Mouse (Mus musculus): ENCODE data around the gene Rabac1.

- TF ChIP-seq POLR2A (IDR thresholded peaks at IDR 0.05; ENCODE audit: borderline replicate concordance, extremely low read depth, low read depth, low read length) (peak; percentile 97), CTCF (IDR thresholded peaks at IDR 0.05; ENCODE audit: insufficient read depth, low read length) (no peak)
These were observed at the start of gene Rabac1 for GRCm38 (mm10) chr7:24971972-24972893.
